In the genomic region with DNA sequence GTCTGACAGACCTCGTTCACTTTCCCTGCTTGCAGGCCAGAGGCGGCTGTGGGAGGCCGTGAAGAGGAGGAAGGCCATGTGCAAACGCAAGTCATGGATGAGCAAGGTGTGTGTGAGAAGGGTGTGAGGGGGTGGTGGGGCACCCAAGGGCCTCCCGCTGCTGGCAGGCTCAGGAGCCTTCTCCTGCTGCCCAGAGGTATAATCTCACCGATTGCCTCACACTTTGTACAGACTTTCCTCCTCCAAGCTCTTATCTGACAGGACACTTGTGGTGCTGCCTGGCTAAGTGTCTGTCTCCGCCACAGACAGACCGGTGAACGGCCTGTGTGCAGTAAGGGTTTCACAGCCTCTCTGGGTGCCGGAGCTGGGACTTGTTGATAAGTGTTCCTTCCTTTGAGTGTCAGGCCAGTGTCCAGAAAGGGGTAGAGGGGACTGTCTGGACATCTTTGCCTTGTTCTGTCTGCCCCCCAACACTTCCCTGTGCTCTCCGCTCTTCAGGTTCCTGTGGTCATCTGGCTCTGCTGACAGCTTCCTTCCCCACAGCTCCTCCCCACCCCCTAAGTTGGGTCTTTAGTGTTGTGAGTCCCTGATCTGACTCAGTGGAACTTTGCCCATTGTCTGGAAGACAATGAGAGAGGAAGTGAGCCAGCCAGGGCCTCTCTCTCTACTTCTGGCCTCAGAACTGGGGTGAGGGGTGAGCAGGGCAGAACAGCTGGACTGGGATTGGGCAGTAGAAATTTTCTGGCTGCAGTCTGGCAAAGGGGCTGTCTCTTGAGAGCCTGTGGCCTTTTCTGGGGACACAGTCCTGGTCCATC, we compare ENCODE assay signal across 8 mouse cellular contexts. TPM values are rescaled to one million over a fixed set of nuclear protein-coding genes. Genes with fewer than 3 reads are reported as not detected.
DNase-seq lines count a peak whose midpoint lies in the region; ATAC-seq and TF ChIP-seq lines count a peak whose summit lies in the region.

No protein-coding gene starts in this region.

- H3K9ac ChIP-seq in lung, embryonic 14.5 days, result peak overlapping the region; percentile 38
- H3K9ac ChIP-seq in liver, embryonic 12.5 days, result peak overlapping the region; percentile 65

- peak; percentile 22 for ATAC-seq in lung, embryonic 14.5 days (ENCODE audit: insufficient read depth)
- peak; percentile 78 for ATAC-seq in common myeloid progenitor, adult 5-6 weeks (replicated peaks; ENCODE audit: low read depth, poor library complexity, severe bottlenecking)
- ATAC-seq in liver, embryonic 12.5 days, result peak; percentile 95

- 33% methylated on average over 11 of the region's 11 CpGs for WGBS in lung, embryonic 14.5 days
- 6% methylated on average over 11 of the region's 11 CpGs for WGBS in liver, embryonic 12.5 days (ENCODE audit: insufficient replicate concordance)

- intact Hi-C loops in heart, postnatal 14 days (cut with DNase I), result no loop called here

- peaks cover 39% of the 10 kb centered on the region for H3K36me3 ChIP-seq in lung, embryonic 14.5 days (ENCODE audit: insufficient read depth)
- peaks cover 42% of the 10 kb centered on the region for H3K36me3 ChIP-seq in liver, embryonic 12.5 days

- no peak overlapping the region for H3K4me3 ChIP-seq in lung, embryonic 14.5 days (ENCODE audit: low read depth, low read length)
- H3K4me3 ChIP-seq in liver, embryonic 12.5 days, result peak overlapping the region; percentile 18

- H3K4me1 ChIP-seq in lung, embryonic 14.5 days (ENCODE audit: insufficient read depth), result peaks cover 50% of the 10 kb centered on the region
- H3K4me1 ChIP-seq in liver, embryonic 12.5 days, result peaks cover 94% of the 10 kb centered on the region

- H3K27ac ChIP-seq in lung, embryonic 14.5 days (ENCODE audit: low read depth), result peak overlapping the region; percentile 91
- peak overlapping the region; percentile 98 for H3K27ac ChIP-seq in liver, embryonic 12.5 days

- no peaks in the 10 kb centered on the region for H3K27me3 ChIP-seq in lung, embryonic 14.5 days (ENCODE audit: insufficient read depth, low read length)
- no peaks in the 10 kb centered on the region for H3K27me3 ChIP-seq in liver, embryonic 12.5 days (replicated peaks)

- H3K4me2 ChIP-seq in lung, embryonic 14.5 days, result peak overlapping the region; percentile 33
- peak overlapping the region; percentile 66 for H3K4me2 ChIP-seq in liver, embryonic 12.5 days

- H3K9me3 ChIP-seq in lung, embryonic 14.5 days (ENCODE audit: low read depth, low read length), result no peaks in the 10 kb centered on the region
- no peaks in the 10 kb centered on the region for H3K9me3 ChIP-seq in liver, embryonic 12.5 days (replicated peaks)

- TF ChIP-seq CTCF in lung, embryonic 14.5 days (IDR thresholded peaks at IDR 0.05; ENCODE audit: low read depth), result no peak

- DNase-seq in lung, embryonic 14.5 days, result peak; percentile 78
- DNase-seq in lung, adult 18-20 months, result no peak
- DNase-seq in heart, postnatal 14 days, result peak; percentile 47 to 59
- DNase-seq in retina, embryonic 14.5 days (ENCODE audit: low spot score), result peak; percentile 61
- DNase-seq in cerebellum, adult 18-20 months, result no peak
- DNase-seq in urinary bladder, adult 18-20 months (ENCODE audit: low spot score in 2 of 2), result no peak

RNA-seq across cellular contexts. Expression of a gene that starts 22.4 kb away (rescaled TPM):
- 20.0 and 21.6 TPM in 2 replicates for polyA plus RNA-seq in lung, embryonic 14.5 days (2014; fragmentation: Nextera tagmentation; extraction: Ambion mirVana)
- total RNA-seq in common myeloid progenitor, adult 5-6 weeks (2017), result 11.7 and 13.4 TPM in 2 replicates
- total RNA-seq in heart, postnatal 14 days (2021), result 10 to 100 TPM; 24.1 to 26.7 TPM
- polyA plus RNA-seq in liver, embryonic 12.5 days (2016; fragmentation: Nextera tagmentation; extraction: Ambion mirVana), result 6.3 and 6.6 TPM in 2 replicates

RNA-seq across cellular contexts. Expression of a gene that starts 57.3 kb away (rescaled TPM):
- 64.5 and 71.2 TPM in 2 replicates for polyA plus RNA-seq in lung, embryonic 14.5 days (2014; fragmentation: Nextera tagmentation; extraction: Ambion mirVana)
- total RNA-seq in common myeloid progenitor, adult 5-6 weeks (2017), result 133 and 139 TPM in 2 replicates
- 100 to 1,000 TPM; 273 to 386 TPM for total RNA-seq in heart, postnatal 14 days (2021)
- polyA plus RNA-seq in liver, embryonic 12.5 days (2016; fragmentation: Nextera tagmentation; extraction: Ambion mirVana), result 327 and 339 TPM in 2 replicates

Comparison
In these comparisons a context has a peak if more than half of its experiments do, and no peak if none do; other contexts are left out.
1. DNase-seq: peak in lung, embryonic 14.5 days (single experiment), heart, postnatal 14 days (2 of 2) and retina, embryonic 14.5 days (single experiment); none in lung, adult 18-20 months (0 of 2), cerebellum, adult 18-20 months (0 of 2) and urinary bladder, adult 18-20 months (0 of 2).
2. ATAC-seq: peak in every context shown above with its lines; median percentile 95 in liver, embryonic 12.5 days; 78 in common myeloid progenitor, adult 5-6 weeks; 22 in lung, embryonic 14.5 days.